Mouse (Mus musculus): ENCODE measurements at regions not wholly inside any gene's neighbourhood (a gene's known extent, or its start where the extent isn't known, plus 50 kb on each side); places are given as distances from the start of the nearest gene placed in this dataset.

GRCm38 (mm10) chr8:34686371-34686770 is 574.8 kb upstream of the Gm10131 start:
- TF ChIP-seq POLR2A (IDR thresholded peaks at IDR 0.05; ENCODE audit: control insufficient read depth, low read depth, low read length) (no peak), CTCF (IDR thresholded peaks at IDR 0.05; ENCODE audit: control insufficient read depth, insufficient read depth, insufficient replicate concordance, low read depth, low read length) (no peak)

Data from testis, adult 2 months (tissue).